Mouse (Mus musculus) embryonic facial prominence, embryonic 14.5 days (tissue): ENCODE measurements around the gene Stk40. TPM values are rescaled to one million over a fixed set of nuclear protein-coding genes. Genes with fewer than 3 reads are reported as not detected.

Experiments
- ATAC-seq: fragments of 200-750 bp; cut with Nextera tagmentation; 2 replicates; pipeline ENCODE4 v1.8.0; 2017; ENCODE audit warnings: low read depth, moderate number of reproducible peaks, moderate TSS enrichment
- DNase-seq: peaks from one replicate; pipeline ENCODE4 v3.0.0-alpha.2; 2015; ENCODE audit warnings: low spot score
- H3K27ac ChIP-seq: fragments of 300-500 bp; sonication (generic); replicated peaks from 2 replicates; pipeline ENCODE4 v1.5.1; 2014; ENCODE audit warnings: low read depth, mild to moderate bottlenecking, low read length, moderate library complexity
- H3K27me3 ChIP-seq: fragments of 300-500 bp; sonication (generic); replicated peaks from 2 replicates; pipeline ENCODE4 v1.6.1; 2014; ENCODE audit warnings: low read length; ENCODE audit not compliant: control insufficient read depth, insufficient read depth
- H3K36me3 ChIP-seq: fragments of 300-500 bp; sonication (generic); 2 replicates; pipeline ENCODE4 v1.6.1; 2014; ENCODE audit warnings: low read length, mixed read lengths; ENCODE audit not compliant: control insufficient read depth, insufficient read depth
- H3K4me1 ChIP-seq: fragments of 300-500 bp; sonication (generic); 2 replicates; pipeline ENCODE4 v1.6.1; 2014; ENCODE audit warnings: antibody characterized with exemption, low read length; ENCODE audit not compliant: control insufficient read depth, insufficient read depth
- H3K4me2 ChIP-seq: fragments of 300-500 bp; sonication (generic); 2 replicates; pipeline ENCODE4 v1.6.1; 2014; ENCODE audit warnings: low read depth, mild to moderate bottlenecking, low read length, moderate library complexity, mixed read lengths
- H3K4me3 ChIP-seq: fragments of 300-500 bp; sonication (generic); 2 replicates; pipeline ENCODE4 v1.5.1; 2014; ENCODE audit warnings: low read depth, mild to moderate bottlenecking, low read length
- H3K9ac ChIP-seq: fragments of 300-500 bp; sonication (generic); 2 replicates; pipeline ENCODE4 v1.6.1; 2014; ENCODE audit warnings: low read depth, mild to moderate bottlenecking, low read length, moderate library complexity, mixed read lengths
- H3K9me3 ChIP-seq: fragments of 300-500 bp; sonication (generic); 2 replicates; pipeline ENCODE4 v1.6.1; 2016; ENCODE audit warnings: low read length; ENCODE audit not compliant: control insufficient read depth
- WGBS: fragments of 180-500 bp; shearing (Covaris S2); extraction: QIAGEN DNeasy Blood & Tissue Kit; methylation state at CpG from one replicate; pipeline ENCODE4 v1.1.7; 2014; 5-methylcytosine and 5-hydroxymethylcytosine counted together
- polyA plus RNA-seq: library from polyadenylated mRNA; unstranded; fragments of >200 nt; fragmentation: Nextera tagmentation; extraction: Ambion mirVana; gene quantifications from 2 replicates; pipeline ENCODE4 v1.2.1, GENCODE M21; 2014

The Stk40 gene
- polyA plus RNA-seq, 1 experiment from 2014 or later: 26.8 TPM

GRCm38 (mm10) chr4:126123309-126124040 is 19.7 kb downstream of the Stk40 start:
- H3K4me2 ChIP-seq: no peak overlapping the region
- H3K9me3 ChIP-seq: peaks cover 10% of the 10 kb centered on the region; the same call in 1 of the 2 replicates
- peaks cover 37% of the 10 kb centered on the region for H3K36me3 ChIP-seq
- H3K27me3 ChIP-seq: no peaks in the 10 kb centered on the region
- DNase-seq: no peak
- no peak overlapping the region for H3K27ac ChIP-seq
- 92% methylated on average over 10 of the region's 10 CpGs for WGBS
- H3K4me1 ChIP-seq: no peaks in the 10 kb centered on the region
- no peak overlapping the region for H3K4me3 ChIP-seq
- H3K9ac ChIP-seq: no peak overlapping the region
- ATAC-seq: no peak

DNA sequence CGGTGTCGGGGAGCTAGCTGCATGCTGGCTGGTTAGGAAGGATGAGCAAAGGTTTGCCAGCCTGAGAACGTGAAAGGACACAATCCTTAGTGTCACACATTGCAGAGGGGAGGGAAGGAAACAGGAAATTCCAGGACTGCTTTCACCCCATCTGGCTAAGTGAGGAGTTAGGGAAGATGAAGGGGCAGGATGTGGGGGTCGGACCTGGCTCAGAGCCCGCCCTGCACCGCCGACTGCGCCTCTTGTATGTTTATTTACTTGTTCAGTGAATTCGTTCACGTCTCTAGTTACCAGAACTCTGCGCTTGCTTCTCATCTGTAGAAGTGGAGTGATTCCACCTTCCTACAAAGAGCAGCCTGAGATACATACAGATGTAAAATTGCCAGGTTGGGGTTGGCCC is 26.7 kb downstream of the Stk40 start:
- Histone ChIP-seq H3K4me1 (peaks cover 35% of the 10 kb centered on the region), H3K27ac (peak overlapping the region; percentile 90), H3K4me3 (no peak overlapping the region), H3K27me3 (no peaks in the 10 kb centered on the region), H3K4me2 (no peak overlapping the region), H3K9me3 (no peaks in the 10 kb centered on the region), H3K36me3 (peaks cover 65% of the 10 kb centered on the region), H3K9ac (no peak overlapping the region)
- ATAC-seq: peak; percentile 20; the same call in 1 of the 2 replicates
- 31% methylated on average over 11 of the region's 11 CpGs for WGBS
- DNase-seq: peak; percentile 78

GRCm38 (mm10) chr4:126131290-126132121 is 27.7 kb downstream of the Stk40 start:
- Histone ChIP-seq H3K9me3 (no peaks in the 10 kb centered on the region), H3K4me2 (no peak overlapping the region), H3K4me3 (no peak overlapping the region), H3K4me1 (peaks cover 35% of the 10 kb centered on the region), H3K9ac (no peak overlapping the region), H3K27me3 (no peaks in the 10 kb centered on the region), H3K27ac (peak overlapping the region; percentile 90), H3K36me3 (peaks cover 64% of the 10 kb centered on the region)
- DNase-seq (peak; percentile 61), ATAC-seq (peak; percentile 47; the same call in 1 of the 2 replicates)
- 40% methylated on average over 10 of the region's 10 CpGs for WGBS

DNA sequence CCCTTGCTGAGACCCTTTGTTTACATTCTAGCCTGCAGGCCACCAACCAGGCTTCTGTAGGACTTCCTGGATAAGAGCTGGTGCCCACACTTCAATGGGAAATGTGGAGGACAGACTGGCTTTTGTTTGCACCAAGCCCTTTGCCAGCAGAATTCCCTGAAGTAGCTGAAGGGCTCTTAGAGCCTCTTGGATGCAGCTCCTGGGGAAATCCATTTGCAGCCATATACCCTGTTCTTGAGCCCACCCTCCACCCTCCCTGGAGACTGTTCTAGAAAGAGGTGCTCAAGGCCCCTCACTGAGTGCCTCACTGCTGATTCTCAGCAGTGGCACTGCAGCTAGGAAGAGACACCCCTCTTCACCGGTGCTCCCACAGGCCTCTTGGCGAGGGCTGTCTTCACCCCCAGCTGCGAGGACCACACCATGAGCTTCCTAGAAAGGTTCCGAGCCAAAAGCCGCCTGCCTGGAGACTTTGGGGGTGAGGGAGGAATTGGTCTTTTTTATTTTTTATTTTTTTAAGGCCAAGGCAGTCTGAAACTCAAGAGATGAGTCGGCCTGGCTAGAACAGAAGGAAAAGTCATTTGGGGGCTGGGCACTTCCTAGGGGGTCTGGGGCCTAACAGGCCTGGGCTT is 29.0 kb downstream of the Stk40 start:
- Histone ChIP-seq H3K9ac (peak overlapping the region; percentile 3; the same call in 1 of the 2 replicates), H3K27ac (peak overlapping the region; percentile 90), H3K9me3 (no peaks in the 10 kb centered on the region), H3K36me3 (peaks cover 67% of the 10 kb centered on the region), H3K4me2 (no peak overlapping the region), H3K4me3 (no peak overlapping the region), H3K4me1 (peaks cover 35% of the 10 kb centered on the region), H3K27me3 (no peaks in the 10 kb centered on the region)
- no peak for DNase-seq
- 57% methylated on average over 6 of the region's 6 CpGs for WGBS
- no peak for ATAC-seq

- ATAC-seq: no peak
- Histone ChIP-seq H3K4me2 (no peak overlapping the region), H3K9me3 (no peaks in the 10 kb centered on the region), H3K4me3 (no peak overlapping the region), H3K9ac (no peak overlapping the region), H3K36me3 (peaks cover 67% of the 10 kb centered on the region), H3K27me3 (no peaks in the 10 kb centered on the region), H3K4me1 (peaks cover 35% of the 10 kb centered on the region), H3K27ac (no peak overlapping the region)
- no peak for DNase-seq
- WGBS: 87% methylated on average over 4 of the region's 4 CpGs
These were observed 30.5 kb downstream of the Stk40 start for GRCm38 (mm10) chr4:126134236-126134635.

DNA sequence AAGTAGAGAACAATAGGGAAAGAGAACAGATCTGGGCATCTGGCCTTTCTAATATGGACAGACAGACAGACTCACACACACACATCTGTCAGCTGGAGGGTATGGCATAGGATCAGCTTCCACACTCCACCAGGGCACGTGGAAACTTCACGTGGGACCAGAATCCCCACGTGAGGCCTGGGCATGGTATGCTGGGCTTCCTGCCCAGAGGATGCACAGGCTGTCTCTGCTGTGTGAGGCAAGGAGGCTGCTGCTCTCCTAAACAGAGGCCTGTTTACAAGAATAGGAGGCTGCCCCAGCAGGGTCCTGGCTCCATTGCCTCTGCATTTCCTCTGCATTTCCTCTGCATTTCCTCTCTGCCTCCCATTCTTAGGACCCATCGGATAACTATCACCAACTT is 30.9 kb downstream of the Stk40 start:
- H3K4me2 ChIP-seq: no peak overlapping the region
- no peak overlapping the region for H3K9ac ChIP-seq

DNA sequence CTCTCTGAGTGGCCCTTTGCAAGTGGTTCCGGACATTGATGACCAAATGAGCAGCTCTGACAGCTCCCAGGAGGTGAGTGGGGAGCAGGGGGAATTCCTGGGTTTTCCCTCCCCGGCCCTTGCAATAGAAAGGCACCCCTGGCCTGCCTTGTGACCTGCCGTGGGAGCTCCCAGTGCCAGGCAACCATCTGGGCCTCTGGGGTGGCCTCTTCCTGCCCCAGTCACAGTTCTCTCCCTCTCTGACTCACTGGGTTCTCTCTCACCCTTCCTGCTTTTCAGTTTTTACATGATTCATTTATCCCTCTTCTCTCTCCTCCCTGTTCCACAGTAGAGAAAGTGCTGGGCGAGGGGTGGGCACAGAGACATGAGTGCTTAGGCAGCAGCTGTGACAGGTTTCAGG is 34.0 kb downstream of the Stk40 start:
- Histone ChIP-seq H3K27me3 (no peaks in the 10 kb centered on the region), H3K9me3 (no peaks in the 10 kb centered on the region), H3K4me1 (peaks cover 5% of the 10 kb centered on the region; the same call in 1 of the 2 replicates), H3K4me3 (no peak overlapping the region), H3K9ac (no peak overlapping the region), H3K36me3 (peaks cover 61% of the 10 kb centered on the region), H3K4me2 (no peak overlapping the region), H3K27ac (no peak overlapping the region)
- DNase-seq (no peak), ATAC-seq (no peak)
- 78% methylated on average over 4 of the region's 4 CpGs for WGBS

More for the DNA sequence above, 30.9 kb downstream of the Stk40 start:
- H3K27me3 ChIP-seq: no peaks in the 10 kb centered on the region
- DNase-seq (no peak), ATAC-seq (no peak)
- H3K4me1 ChIP-seq: peaks cover 35% of the 10 kb centered on the region
- 90% methylated on average over 4 of the region's 4 CpGs for WGBS
- H3K4me3 ChIP-seq: no peak overlapping the region
- H3K27ac ChIP-seq: no peak overlapping the region
- H3K36me3 ChIP-seq: peaks cover 67% of the 10 kb centered on the region
- H3K9me3 ChIP-seq: no peaks in the 10 kb centered on the region

- no peak overlapping the region for H3K4me2 ChIP-seq
- no peaks in the 10 kb centered on the region for H3K4me1 ChIP-seq
- no peaks in the 10 kb centered on the region for H3K27me3 ChIP-seq
- H3K27ac ChIP-seq: no peak overlapping the region
- no peak overlapping the region for H3K4me3 ChIP-seq
- DNase-seq (no peak), ATAC-seq (no peak)
- no peak overlapping the region for H3K9ac ChIP-seq
- H3K36me3 ChIP-seq: peaks cover 43% of the 10 kb centered on the region
- no peaks in the 10 kb centered on the region for H3K9me3 ChIP-seq
- WGBS: 70% methylated on average over 5 of the region's 5 CpGs
These were observed 37.3 kb downstream of the Stk40 start for GRCm38 (mm10) chr4:126141021-126141420.
